Mouse (Mus musculus) forebrain, embryonic 12.5 days (tissue): ENCODE results near the gene Usmg5. TPM values are rescaled to one million over a fixed set of nuclear protein-coding genes. Genes with fewer than 3 reads are reported as not detected.

Experiments used
- ATAC-seq: fragments of 200-750 bp; cut with Nextera tagmentation; 2 replicates; pipeline ENCODE4 v1.8.0; 2017; ENCODE audit warnings: moderate TSS enrichment; ENCODE audit not compliant: low FRiP score
- H3K27ac ChIP-seq: fragments of 300-500 bp; sonication (generic); 2 replicates; pipeline ENCODE4 v1.5.1; 2016; ENCODE audit warnings: mild to moderate bottlenecking
- H3K27me3 ChIP-seq: fragments of 300-500 bp; sonication (generic); 2 replicates; pipeline ENCODE4 v1.6.1; 2016; ENCODE audit warnings: mild to moderate bottlenecking
- H3K36me3 ChIP-seq: fragments of 300-500 bp; sonication (generic); replicated peaks from 2 replicates; pipeline ENCODE4 v1.6.1; 2016; ENCODE audit warnings: mild to moderate bottlenecking
- H3K4me1 ChIP-seq: fragments of 300-500 bp; sonication (generic); 2 replicates; pipeline ENCODE4 v1.6.1; 2016
- H3K4me2 ChIP-seq: fragments of 300-500 bp; sonication (generic); 2 replicates; pipeline ENCODE4 v1.6.1; 2016; ENCODE audit warnings: mild to moderate bottlenecking, moderate library complexity
- H3K4me3 ChIP-seq: fragments of 300-500 bp; sonication (generic); replicated peaks from 2 replicates; pipeline ENCODE4 v1.5.1; 2016; ENCODE audit warnings: mild to moderate bottlenecking
- H3K9ac ChIP-seq: fragments of 300-500 bp; sonication (generic); 2 replicates; pipeline ENCODE4 v1.6.1; 2016; ENCODE audit warnings: mild to moderate bottlenecking
- H3K9me3 ChIP-seq: fragments of 300-500 bp; sonication (generic); 2 replicates; pipeline ENCODE4 v1.6.1; 2016
- WGBS: fragments of 180-500 bp; shearing (Covaris S2); methylation state at CpG from one replicate; pipeline ENCODE4 v1.1.7; 2016; 5-methylcytosine and 5-hydroxymethylcytosine counted together
- polyA plus RNA-seq: library from polyadenylated mRNA; unstranded; fragments of >200 nt; fragmentation: Nextera tagmentation; extraction: Ambion mirVana; gene quantifications from 2 replicates; pipeline ENCODE4 v1.2.1, GENCODE M21; 2016

Usmg5 gene
- polyA plus RNA-seq, 1 experiment from 2014 or later, result 1,345 TPM

DNA sequence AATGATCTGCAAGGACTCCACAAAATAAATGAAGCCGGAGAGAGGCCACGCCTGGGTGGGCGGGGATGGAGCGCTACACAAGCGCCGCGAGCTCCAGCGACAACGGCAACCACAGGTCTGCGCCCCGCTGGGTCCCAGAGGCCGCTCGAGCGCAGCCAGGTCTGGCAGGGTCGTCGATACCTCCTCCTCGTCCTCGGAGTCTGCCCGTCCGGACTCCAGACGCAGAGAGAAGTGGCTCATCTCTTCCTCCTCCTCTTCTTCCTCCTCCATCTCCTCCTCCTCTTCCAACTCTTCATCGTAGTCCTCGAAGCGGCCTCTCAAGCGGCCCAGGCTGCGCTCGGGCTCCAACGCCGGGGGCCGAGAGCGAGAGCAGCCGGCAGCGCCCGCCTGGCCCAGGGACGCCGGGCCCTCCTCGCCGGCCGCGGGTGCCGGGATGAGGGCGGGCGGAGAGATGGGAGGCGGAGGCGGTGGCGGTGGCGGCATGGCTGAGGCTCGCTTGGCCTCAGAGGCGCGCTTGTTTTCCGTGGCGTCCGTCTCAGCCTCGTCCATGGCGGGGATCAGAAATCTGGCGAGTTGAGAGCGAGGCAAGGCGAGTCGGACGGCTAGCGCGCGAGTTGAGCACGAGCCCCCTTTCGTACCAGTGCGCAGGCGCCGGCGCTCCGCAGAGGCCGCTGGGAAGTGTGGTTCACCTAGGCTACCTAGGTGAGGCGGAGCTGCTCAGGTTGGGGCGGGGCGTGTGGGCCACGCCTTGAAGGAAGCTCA lies 40.0 kb downstream of the Usmg5 start, which contains the start of gene Pcgf6:
Pcgf6 (minus strand) TSS at position 636 of the 762 bp plus-strand sequence.
- Histone ChIP-seq H3K4me2 (peak within 1 kb of the TSS; percentile 64), H3K27me3 (no peaks in the 10 kb centered on the region), H3K4me1 (peaks cover 17% of the 10 kb centered on the region), H3K4me3 (peak within 1 kb of the TSS; percentile 83), H3K27ac (peak within 1 kb of the TSS; percentile 96), H3K9ac (peak within 1 kb of the TSS; percentile 93), H3K9me3 (no peaks in the 10 kb centered on the region), H3K36me3 (peaks cover 22% of the 10 kb centered on the region)
- WGBS, result under 1% methylated on average over 75 of the region's 75 CpGs
- peak; percentile 95 for ATAC-seq

DNA sequence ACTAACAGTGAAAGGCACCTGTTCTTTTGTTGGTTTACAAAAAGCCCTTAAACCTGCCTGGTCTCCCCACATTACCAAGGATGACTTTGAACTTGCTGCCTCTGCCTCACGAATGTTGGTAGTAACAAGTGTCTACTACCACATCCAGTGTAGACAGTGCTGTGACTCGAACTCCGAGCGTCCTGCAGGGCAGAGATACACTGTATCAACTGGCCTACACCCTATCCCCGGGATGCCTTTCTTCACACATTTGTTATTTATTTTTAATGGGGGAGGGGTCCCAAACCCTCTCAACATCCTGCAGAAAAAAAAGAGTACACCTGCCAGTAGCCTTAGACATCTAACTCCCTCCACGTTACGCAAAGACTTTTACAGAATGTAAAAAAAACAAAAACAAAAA lies 40.6 kb downstream of the Usmg5 start:
- Histone ChIP-seq H3K4me3 (peak overlapping the region; percentile 83), H3K9ac (peak overlapping the region; percentile 93), H3K4me2 (peak overlapping the region; percentile 64), H3K36me3 (peaks cover 26% of the 10 kb centered on the region), H3K27ac (peak overlapping the region; percentile 96), H3K27me3 (no peaks in the 10 kb centered on the region), H3K4me1 (peaks cover 17% of the 10 kb centered on the region), H3K9me3 (no peaks in the 10 kb centered on the region)
- 0 out of 2 replicates have a peak, but pooled peaks have one; percentile 46 for ATAC-seq
- WGBS, result 11% methylated on average over 7 of the region's 7 CpGs

DNA sequence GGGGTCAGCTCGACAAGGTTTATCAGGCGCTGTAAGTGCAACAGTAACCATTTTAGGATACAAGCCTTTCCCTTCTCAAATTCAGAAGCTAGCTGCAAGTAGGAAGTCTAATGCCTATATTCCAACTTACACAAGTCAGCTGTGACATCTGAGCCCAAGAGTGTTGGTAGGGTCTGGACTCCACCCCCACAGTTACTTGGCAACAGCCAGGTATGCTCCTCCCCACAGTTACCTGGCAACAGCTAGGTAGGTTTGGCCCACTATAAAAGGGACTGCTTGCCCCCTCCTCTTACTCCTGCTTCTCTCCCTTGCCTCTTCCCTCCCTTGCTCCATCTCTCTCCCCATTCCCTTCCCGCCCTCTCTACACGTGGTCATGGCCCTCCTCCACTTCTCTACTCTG lies 41.4 kb downstream of the Usmg5 start:
- Histone ChIP-seq H3K9me3 (no peaks in the 10 kb centered on the region), H3K4me3 (peak overlapping the region; percentile 83; the same call in 1 of the 2 replicates), H3K27ac (no peak overlapping the region), H3K9ac (peak overlapping the region; percentile 93; the same call in 1 of the 2 replicates), H3K4me1 (peaks cover 17% of the 10 kb centered on the region), H3K27me3 (no peaks in the 10 kb centered on the region), H3K36me3 (peaks cover 31% of the 10 kb centered on the region), H3K4me2 (peak overlapping the region; percentile 64)
- 68% methylated on average over 4 of the region's 4 CpGs for WGBS
- ATAC-seq, result no peak

DNA sequence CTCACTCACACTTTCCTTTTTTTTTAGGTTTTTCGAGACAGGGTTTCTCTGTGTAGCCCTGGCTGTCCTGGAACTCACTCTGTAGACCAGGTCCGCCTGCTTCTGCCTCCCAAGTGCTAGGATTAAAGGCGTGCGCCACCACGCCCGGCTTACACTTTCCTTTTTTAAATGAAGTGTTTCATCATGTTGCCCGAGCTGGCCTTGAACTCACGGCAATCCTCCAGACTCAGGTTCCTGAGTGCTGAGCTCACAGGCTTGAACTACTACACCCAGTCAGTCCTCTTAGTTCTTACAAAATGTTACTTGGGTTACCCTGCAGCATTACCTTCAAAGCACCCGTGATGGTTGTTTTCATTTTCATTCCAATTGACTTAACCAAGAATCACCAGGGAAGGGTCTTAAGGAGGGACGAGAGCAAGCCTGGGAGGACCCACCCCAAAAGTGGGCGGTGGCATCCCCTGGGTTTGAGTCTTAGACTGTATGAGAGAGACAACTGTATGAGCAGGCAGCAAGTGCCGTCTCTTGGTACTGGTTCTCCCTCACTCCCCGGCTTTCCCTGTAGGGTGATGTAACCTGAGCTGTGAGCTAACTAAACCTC lies 43.1 kb downstream of the Usmg5 start:
- Histone ChIP-seq H3K36me3 (peaks cover 34% of the 10 kb centered on the region), H3K9me3 (no peaks in the 10 kb centered on the region), H3K4me3 (no peak overlapping the region), H3K9ac (no peak overlapping the region), H3K4me1 (peaks cover 17% of the 10 kb centered on the region), H3K27me3 (no peaks in the 10 kb centered on the region), H3K27ac (no peak overlapping the region), H3K4me2 (no peak overlapping the region)
- ATAC-seq, result no peak
- WGBS, result 88% methylated on average over 13 of the region's 13 CpGs

DNA sequence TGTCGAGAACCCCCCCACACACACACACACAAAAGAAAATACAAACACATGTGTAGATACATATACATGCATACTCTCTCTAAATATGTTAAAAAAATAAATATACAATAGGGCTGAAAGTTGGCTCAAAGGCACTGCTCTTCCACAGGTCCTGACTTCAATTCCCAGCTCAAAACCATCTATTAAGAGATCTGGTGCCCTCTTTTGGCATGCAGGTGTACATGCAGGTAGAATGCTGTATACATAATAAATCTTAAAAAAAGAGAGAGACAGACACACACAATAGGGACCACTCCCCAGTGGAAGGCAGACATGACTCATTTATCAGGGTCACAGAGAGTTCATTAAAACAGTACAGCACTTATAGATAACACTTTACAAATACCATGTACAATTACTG lies 44.1 kb downstream of the Usmg5 start:
- no peaks in the 10 kb centered on the region for H3K27me3 ChIP-seq
- no peak for ATAC-seq
- peaks cover 17% of the 10 kb centered on the region for H3K4me1 ChIP-seq
- H3K27ac ChIP-seq, result no peak overlapping the region
- H3K9ac ChIP-seq, result no peak overlapping the region
- 95% methylated on average over 1 of the region's 1 CpGs for WGBS
- no peaks in the 10 kb centered on the region for H3K9me3 ChIP-seq
- no peak overlapping the region for H3K4me3 ChIP-seq
- H3K36me3 ChIP-seq, result peaks cover 36% of the 10 kb centered on the region
- no peak overlapping the region for H3K4me2 ChIP-seq

DNA sequence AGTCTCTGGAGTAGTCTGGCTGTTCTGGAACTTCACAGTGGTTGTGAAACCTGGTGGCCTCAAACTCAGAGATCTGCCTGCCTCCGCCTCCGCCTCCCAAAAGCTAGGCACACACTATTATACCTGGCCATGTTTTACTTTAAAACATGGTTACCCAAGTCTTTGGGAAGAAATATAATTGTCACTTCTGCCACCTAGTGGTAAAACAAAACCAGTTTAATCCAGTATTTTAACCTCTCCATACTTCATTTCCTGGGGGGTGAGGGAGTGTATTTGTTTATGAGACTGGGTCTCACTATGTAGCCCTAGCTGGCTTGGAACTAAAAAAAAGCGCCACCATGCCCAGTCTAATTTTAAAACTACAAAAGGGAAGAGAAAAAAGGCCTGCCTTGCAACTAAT lies 46.8 kb downstream of the Usmg5 start:
- H3K27ac ChIP-seq, result no peak overlapping the region
- WGBS, result 86% methylated on average over 3 of the region's 3 CpGs
- H3K4me1 ChIP-seq, result no peaks in the 10 kb centered on the region
- ATAC-seq, result no peak
- H3K9ac ChIP-seq, result no peak overlapping the region
- H3K9me3 ChIP-seq, result no peaks in the 10 kb centered on the region
- no peak overlapping the region for H3K4me3 ChIP-seq
- peaks cover 57% of the 10 kb centered on the region for H3K36me3 ChIP-seq
- H3K4me2 ChIP-seq, result no peak overlapping the region
- H3K27me3 ChIP-seq, result no peaks in the 10 kb centered on the region

DNA sequence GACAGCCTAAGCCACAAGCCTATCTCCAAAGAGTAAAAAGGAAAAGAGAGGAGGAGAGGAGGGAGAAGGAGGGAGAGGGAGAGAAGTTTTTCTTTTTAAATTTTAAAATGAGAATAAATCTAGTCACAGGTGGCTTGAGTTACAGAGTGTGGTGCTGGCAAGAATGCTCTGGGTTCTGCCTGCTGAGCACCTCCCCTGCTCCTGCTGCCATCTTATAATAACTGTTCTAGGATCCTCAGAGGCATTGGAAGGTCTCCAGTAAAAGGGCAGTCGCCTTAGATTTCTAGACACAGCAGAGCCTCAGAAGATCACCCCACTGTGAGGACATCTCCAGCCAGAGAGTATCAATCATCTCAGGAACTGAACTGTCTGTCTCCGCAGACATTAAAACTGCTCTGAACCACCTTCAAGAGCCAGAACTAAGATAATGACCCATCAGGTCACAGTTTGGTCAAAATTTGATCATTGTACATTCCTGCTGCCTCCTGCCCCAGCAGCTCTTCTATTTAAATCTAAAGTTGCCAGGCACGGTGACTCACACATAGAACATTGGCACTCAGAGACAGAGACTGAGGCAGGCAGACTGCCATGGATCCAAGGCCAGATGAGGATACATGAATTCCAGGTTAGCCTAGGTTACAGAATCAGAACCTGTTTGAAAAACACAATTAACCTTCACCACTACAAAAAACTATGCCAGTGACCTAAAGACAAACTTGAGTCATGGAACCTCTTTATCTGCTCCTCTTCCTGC lies 49.5 kb downstream of the Usmg5 start:
- no peaks in the 10 kb centered on the region for H3K4me1 ChIP-seq
- 92% methylated on average over 3 of the region's 3 CpGs for WGBS
- H3K4me3 ChIP-seq, result no peak overlapping the region
- no peak overlapping the region for H3K9ac ChIP-seq
- H3K36me3 ChIP-seq, result peaks cover 54% of the 10 kb centered on the region
- ATAC-seq, result no peak
- no peaks in the 10 kb centered on the region for H3K27me3 ChIP-seq
- no peaks in the 10 kb centered on the region for H3K9me3 ChIP-seq
- no peak overlapping the region for H3K27ac ChIP-seq
- H3K4me2 ChIP-seq, result no peak overlapping the region

DNA sequence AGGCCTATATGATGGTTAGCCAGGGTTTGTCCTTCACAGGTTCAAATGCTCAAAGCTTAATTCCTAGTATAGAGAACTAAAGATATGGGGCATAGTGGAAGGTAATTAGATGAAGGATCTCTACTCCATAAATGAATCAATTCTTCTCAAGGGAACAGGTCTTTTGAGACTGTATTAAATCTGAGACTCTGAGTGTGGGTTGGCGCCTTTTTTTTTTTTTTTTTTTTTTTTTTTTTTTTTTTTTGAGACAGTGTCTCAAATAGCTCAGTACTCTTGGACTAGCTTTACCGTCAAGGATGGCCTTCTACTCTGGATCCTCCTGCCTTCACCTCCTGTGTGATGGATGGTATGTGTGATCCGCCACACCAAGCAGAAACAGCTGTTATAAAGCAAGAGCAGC lies 53.9 kb downstream of the Usmg5 start:
- no peaks in the 10 kb centered on the region for H3K27me3 ChIP-seq
- no peaks in the 10 kb centered on the region for H3K9me3 ChIP-seq
- H3K9ac ChIP-seq, result no peak overlapping the region
- peaks cover 68% of the 10 kb centered on the region for H3K36me3 ChIP-seq
- no peaks in the 10 kb centered on the region for H3K4me1 ChIP-seq
- H3K4me3 ChIP-seq, result no peak overlapping the region
- WGBS, result 91% methylated on average over 3 of the region's 3 CpGs
- no peak overlapping the region for H3K27ac ChIP-seq
- no peak for ATAC-seq
- no peak overlapping the region for H3K4me2 ChIP-seq

DNA sequence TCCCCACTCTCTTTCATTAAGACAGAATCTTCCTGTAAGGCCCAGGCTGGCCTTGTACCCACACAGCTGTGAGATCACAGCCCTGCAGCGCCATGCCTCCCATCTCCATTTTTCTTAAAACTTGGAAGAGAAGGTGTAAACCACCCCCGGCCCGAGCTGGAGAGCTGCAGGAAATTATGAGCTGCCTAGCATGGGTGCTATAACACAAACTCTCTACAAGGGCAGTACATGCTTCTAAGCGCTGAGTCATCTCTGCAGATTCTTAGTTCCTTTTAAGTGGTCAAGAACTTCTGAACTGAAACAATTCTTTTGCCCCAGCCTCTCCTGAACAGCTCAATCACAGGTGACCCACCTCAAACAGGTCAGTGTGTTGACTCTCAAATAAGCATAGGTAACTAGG lies 55.5 kb downstream of the Usmg5 start:
- Histone ChIP-seq H3K4me2 (no peak overlapping the region), H3K9ac (no peak overlapping the region), H3K27me3 (no peaks in the 10 kb centered on the region), H3K36me3 (peaks cover 56% of the 10 kb centered on the region), H3K9me3 (no peaks in the 10 kb centered on the region), H3K27ac (no peak overlapping the region), H3K4me3 (no peak overlapping the region), H3K4me1 (no peaks in the 10 kb centered on the region; the same call in 1 of the 2 replicates)
- WGBS, result 93% methylated on average over 4 of the region's 4 CpGs
- ATAC-seq, result no peak

Other genes starting within 250 kb of the Usmg5 start
- 204 and 215 TPM in 2 replicates for gene Ina, start 75.9 kb downstream of the Usmg5 start, polyA plus RNA-seq
- gene Nt5c2, start 75.5 kb downstream of the Usmg5 start, polyA plus RNA-seq, result 74.0 and 76.0 TPM in 2 replicates
- gene Pcgf6, start 39.7 kb downstream of the Usmg5 start, polyA plus RNA-seq, result 32.6 and 33.4 TPM in 2 replicates
- 10.7 and 11.4 TPM in 2 replicates for gene Taf5, start 22.9 kb downstream of the Usmg5 start, polyA plus RNA-seq
- gene Pdcd11, start 121 bp upstream of the Usmg5 start, polyA plus RNA-seq, result 12.6 and 13.4 TPM in 2 replicates
- gene Calhm2, start 47.6 kb upstream of the Usmg5 start, polyA plus RNA-seq, result 1.1 and 1.8 TPM in 2 replicates
- not detected in 2 replicates for gene Calhm1, start 53.6 kb upstream of the Usmg5 start, polyA plus RNA-seq
- gene Calhm3, start 67.1 kb upstream of the Usmg5 start, polyA plus RNA-seq, result not detected in 2 replicates
- 4.0 and 4.6 TPM in 2 replicates for gene Neurl1a, start 88.2 kb upstream of the Usmg5 start, polyA plus RNA-seq